Mouse (Mus musculus) midbrain, embryonic 11.5 days (tissue): Measurements from ENCODE around the gene Faiml. TPM values are rescaled to one million over a fixed set of nuclear protein-coding genes. Genes with fewer than 3 reads are reported as not detected.

Experiments
- ATAC-seq: fragments of 200-750 bp; cut with Nextera tagmentation; 2 replicates; pipeline ENCODE4 v1.8.0; 2017; ENCODE audit warnings: moderate TSS enrichment, moderate library complexity; ENCODE audit not compliant: low FRiP score
- DNase-seq: peaks from one replicate; pipeline ENCODE4 v3.0.0; 2015; ENCODE audit warnings: low spot score; ENCODE audit errors: missing footprints
- H3K27ac ChIP-seq: fragments of 300-500 bp; sonication (generic); 2 replicates; pipeline ENCODE4 v1.5.1; 2014; ENCODE audit warnings: low read depth, low read length
- H3K27me3 ChIP-seq: fragments of 300-500 bp; sonication (generic); 2 replicates; pipeline ENCODE4 v1.6.1; 2014; ENCODE audit warnings: mild to moderate bottlenecking, low read length, moderate library complexity, mixed read lengths; ENCODE audit not compliant: control insufficient read depth, insufficient read depth
- H3K36me3 ChIP-seq: fragments of 300-500 bp; sonication (generic); 2 replicates; pipeline ENCODE4 v1.6.1; 2014; ENCODE audit warnings: mild to moderate bottlenecking, low read length, moderate library complexity, mixed read lengths; ENCODE audit not compliant: control insufficient read depth, insufficient read depth
- H3K4me1 ChIP-seq: fragments of 300-500 bp; sonication (generic); 2 replicates; pipeline ENCODE4 v1.6.1; 2014; ENCODE audit warnings: low read length; ENCODE audit not compliant: control insufficient read depth, insufficient read depth
- H3K4me2 ChIP-seq: fragments of 300-500 bp; sonication (generic); 2 replicates; pipeline ENCODE4 v1.6.1; 2014; ENCODE audit warnings: mild to moderate bottlenecking, moderate library complexity
- H3K4me3 ChIP-seq: fragments of 300-500 bp; sonication (generic); 2 replicates; pipeline ENCODE4 v1.5.1; 2014; ENCODE audit warnings: low read depth, low read length
- H3K9ac ChIP-seq: fragments of 300-500 bp; sonication (generic); 2 replicates; pipeline ENCODE4 v1.6.1; 2014; ENCODE audit warnings: low read length
- H3K9me3 ChIP-seq: fragments of 300-500 bp; sonication (generic); 2 replicates; pipeline ENCODE4 v1.6.1; 2016; ENCODE audit warnings: low read length; ENCODE audit not compliant: control insufficient read depth
- WGBS: fragments of 180-500 bp; shearing (Covaris S2); extraction: QIAGEN DNeasy Blood & Tissue Kit; methylation state at CpG from one replicate; pipeline ENCODE4 v1.1.7; 2014; 5-methylcytosine and 5-hydroxymethylcytosine counted together
- polyA plus RNA-seq: library from polyadenylated mRNA; unstranded; fragments of >200 nt; fragmentation: Nextera tagmentation; extraction: Ambion mirVana; gene quantifications from 2 replicates; pipeline ENCODE4 v1.2.1, GENCODE M21; 2014

Faiml gene
- polyA plus RNA-seq, result not detected in 2 replicates

- Histone ChIP-seq H3K4me3 (no peak within 1 kb of the TSS), H3K4me2 (no peak within 1 kb of the TSS), H3K36me3 (no peaks in the 10 kb centered on the region), H3K27ac (no peak within 1 kb of the TSS), H3K4me1 (no peaks in the 10 kb centered on the region; the same call in 1 of the 2 replicates), H3K9me3 (no peaks in the 10 kb centered on the region), H3K9ac (no peak within 1 kb of the TSS), H3K27me3 (no peaks in the 10 kb centered on the region)
- ATAC-seq (no peak), DNase-seq (no peak)
- 85% methylated on average over 14 of the region's 14 CpGs for WGBS
Measured at GRCm38 (mm10) chr9:99237139-99237538, at the start of gene Faiml. Faiml (minus strand) TSS chr9:99237239.

- Histone ChIP-seq H3K9ac (no peak overlapping the region), H3K9me3 (no peaks in the 10 kb centered on the region), H3K27me3 (no peaks in the 10 kb centered on the region), H3K27ac (no peak overlapping the region), H3K4me3 (no peak overlapping the region), H3K4me1 (no peaks in the 10 kb centered on the region), H3K36me3 (no peaks in the 10 kb centered on the region), H3K4me2 (no peak overlapping the region)
- 76% methylated on average over 5 of the region's 5 CpGs for WGBS
- ATAC-seq (no peak), DNase-seq (no peak)
Measured at GRCm38 (mm10) chr9:99258891-99259290, 21.9 kb upstream of the Faiml start.

GRCm38 (mm10) chr9:99256821-99257220 is 19.8 kb upstream of the Faiml start:
- DNase-seq, result no peak

GRCm38 (mm10) chr9:99256206-99256605 is 19.2 kb upstream of the Faiml start:
- 96% methylated on average over 1 of the region's 1 CpGs for WGBS
- H3K27ac ChIP-seq, result no peak overlapping the region
- no peak for ATAC-seq
- no peak overlapping the region for H3K4me3 ChIP-seq
- H3K9ac ChIP-seq, result no peak overlapping the region
- H3K4me2 ChIP-seq, result no peak overlapping the region
- no peaks in the 10 kb centered on the region for H3K9me3 ChIP-seq
- no peaks in the 10 kb centered on the region for H3K27me3 ChIP-seq
- no peaks in the 10 kb centered on the region for H3K4me1 ChIP-seq
- no peaks in the 10 kb centered on the region for H3K36me3 ChIP-seq
- no peak for DNase-seq

More at GRCm38 (mm10) chr9:99256821-99257220, 19.8 kb upstream of the Faiml start:
- Histone ChIP-seq H3K27me3 (no peaks in the 10 kb centered on the region), H3K27ac (no peak overlapping the region), H3K4me3 (no peak overlapping the region), H3K9me3 (no peaks in the 10 kb centered on the region), H3K4me1 (no peaks in the 10 kb centered on the region), H3K36me3 (no peaks in the 10 kb centered on the region), H3K9ac (no peak overlapping the region), H3K4me2 (no peak overlapping the region)
- no peak for ATAC-seq
- WGBS, result 87% methylated on average over 3 of the region's 3 CpGs

GRCm38 (mm10) chr9:99253861-99254260 is 16.8 kb upstream of the Faiml start:
- no peak for DNase-seq
- no peak for ATAC-seq

GRCm38 (mm10) chr9:99248906-99249305 is 11.9 kb upstream of the Faiml start:
- Histone ChIP-seq H3K4me1 (peaks cover 2% of the 10 kb centered on the region; the same call in 1 of the 2 replicates), H3K4me2 (no peak overlapping the region), H3K9ac (no peak overlapping the region), H3K9me3 (no peaks in the 10 kb centered on the region), H3K27me3 (no peaks in the 10 kb centered on the region), H3K4me3 (no peak overlapping the region), H3K36me3 (0 out of 2 replicates have a peak, but pooled peaks cover 4% of the 10 kb centered on the region), H3K27ac (no peak overlapping the region)
- DNase-seq (no peak), ATAC-seq (no peak)
- WGBS, result 94% methylated on average over 4 of the region's 4 CpGs

More at GRCm38 (mm10) chr9:99253861-99254260, 16.8 kb upstream of the Faiml start:
- Histone ChIP-seq H3K4me3 (no peak overlapping the region), H3K27me3 (no peaks in the 10 kb centered on the region), H3K4me2 (no peak overlapping the region), H3K9me3 (no peaks in the 10 kb centered on the region), H3K4me1 (no peaks in the 10 kb centered on the region), H3K27ac (no peak overlapping the region), H3K36me3 (0 out of 2 replicates have a peak, but pooled peaks cover 4% of the 10 kb centered on the region), H3K9ac (no peak overlapping the region)
- WGBS, result 88% methylated on average over 10 of the region's 10 CpGs

- H3K9ac ChIP-seq, result no peak overlapping the region
- no peaks in the 10 kb centered on the region for H3K27me3 ChIP-seq
- no peak overlapping the region for H3K27ac ChIP-seq
- no peak overlapping the region for H3K4me3 ChIP-seq
- no peak overlapping the region for H3K4me2 ChIP-seq
- no peaks in the 10 kb centered on the region for H3K9me3 ChIP-seq
- H3K36me3 ChIP-seq, result 0 out of 2 replicates have a peak, but pooled peaks cover 4% of the 10 kb centered on the region
- ATAC-seq (no peak), DNase-seq (no peak)
- 60% methylated on average over 8 of the region's 8 CpGs for WGBS
- H3K4me1 ChIP-seq, result peaks cover 2% of the 10 kb centered on the region; the same call in 1 of the 2 replicates
Measured at GRCm38 (mm10) chr9:99248304-99248703, 11.3 kb upstream of the Faiml start.

GRCm38 (mm10) chr9:99243895-99244293 is 6.9 kb upstream of the Faiml start:
- ATAC-seq (no peak; the same call in 1 of the 2 replicates), DNase-seq (no peak)
- Histone ChIP-seq H3K27ac (no peak overlapping the region), H3K9me3 (no peaks in the 10 kb centered on the region), H3K4me2 (peak overlapping the region; percentile 69), H3K4me1 (peaks cover 2% of the 10 kb centered on the region; the same call in 1 of the 2 replicates), H3K9ac (peak overlapping the region; percentile 82), H3K27me3 (no peaks in the 10 kb centered on the region), H3K4me3 (peak overlapping the region; percentile 84), H3K36me3 (no peaks in the 10 kb centered on the region)
- 2% methylated on average over 10 of the region's 10 CpGs for WGBS

GRCm38 (mm10) chr9:99243190-99243894 is 6.3 kb upstream of the Faiml start, which contains the start of gene Cep70:
Cep70 (plus strand) TSS chr9:99243367.
- no peaks in the 10 kb centered on the region for H3K9me3 ChIP-seq
- peak within 1 kb of the TSS; percentile 82 for H3K9ac ChIP-seq
- no peaks in the 10 kb centered on the region for H3K27me3 ChIP-seq
- peaks cover 2% of the 10 kb centered on the region; the same call in 1 of the 2 replicates for H3K4me1 ChIP-seq
- peak within 1 kb of the TSS; percentile 30; the same call in 1 of the 2 replicates for H3K27ac ChIP-seq
- H3K4me3 ChIP-seq, result peak within 1 kb of the TSS; percentile 84
- peak within 1 kb of the TSS; percentile 69 for H3K4me2 ChIP-seq
- H3K36me3 ChIP-seq, result no peaks in the 10 kb centered on the region
- ATAC-seq (peak; percentile 95), DNase-seq (peak; percentile 100)
- under 1% methylated on average over 66 of the region's 66 CpGs for WGBS
